Mouse (Mus musculus) G1E (cell line): ENCODE results near the gene Ssh1.

Experiments used
- CTCF ChIP-seq: IDR thresholded peaks from 2 replicates; pipeline ENCODE4 v1.5.1; 2012; ENCODE audit warnings: low read depth, low read length, inconsistent platforms, mixed read lengths
- GATA1 ChIP-seq: IDR thresholded peaks from 2 replicates; pipeline ENCODE4 v1.6.1; 2012; ENCODE audit warnings: borderline replicate concordance, low read length, inconsistent platforms, mixed read lengths
- POLR2AphosphoS5 ChIP-seq: IDR thresholded peaks from 2 replicates; pipeline ENCODE4 v1.6.1; 2012; ENCODE audit warnings: low read depth, low read length, inconsistent platforms; ENCODE audit not compliant: insufficient replicate concordance

GRCm38 (mm10) chr5:113902017-113902416 lies 91.7 kb downstream of the Ssh1 start:
- no peak for TF ChIP-seq POLR2AphosphoS5
- no peak for TF ChIP-seq CTCF
- TF ChIP-seq GATA1 = no peak
